Mouse (Mus musculus) thymus, postnatal 0 days (tissue): ENCODE measurements around the gene Upk3a. TPM values are rescaled to one million over a fixed set of nuclear protein-coding genes. Genes with fewer than 3 reads are reported as not detected.

Experiments
- DNase-seq: peaks from one replicate; pipeline ENCODE4 v3.0.0-alpha.2; 2015; ENCODE audit warnings: low spot score
- polyA plus RNA-seq: library from polyadenylated mRNA; unstranded; fragments of >200 nt; fragmentation: Nextera tagmentation; extraction: Ambion mirVana; gene quantifications from 2 replicates; pipeline ENCODE4 v1.2.1, GENCODE M21; 2015

The Upk3a gene
- polyA plus RNA-seq, 1 experiment from 2014 or later = 3.6 TPM

DNA sequence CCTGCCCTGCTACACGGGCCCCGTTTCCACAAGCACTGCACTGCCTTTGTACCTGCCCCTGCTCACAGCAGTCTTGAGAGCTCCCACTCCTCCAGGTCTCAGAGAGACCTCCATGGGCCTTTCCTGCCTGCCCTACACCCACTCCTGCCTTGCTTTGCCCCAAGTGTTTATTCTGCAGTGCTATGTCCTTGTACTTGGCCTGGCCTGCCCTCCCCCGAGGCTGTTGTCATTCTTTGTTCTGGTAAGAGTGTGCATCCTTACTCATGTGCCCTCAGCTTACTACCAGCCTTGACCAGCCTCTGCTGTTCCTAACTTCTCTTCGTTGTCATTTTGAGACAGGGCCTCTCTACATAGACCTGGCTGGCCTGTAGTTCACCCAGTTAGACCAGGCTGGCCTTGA, 30.9 kb downstream of the Upk3a start:
- DNase-seq = no peak

GRCm38 (mm10) chr15:85049758-85050157, 32.8 kb downstream of the Upk3a start:
- no peak for DNase-seq

GRCm38 (mm10) chr15:85054098-85054497, 37.2 kb downstream of the Upk3a start:
- no peak for DNase-seq

DNA sequence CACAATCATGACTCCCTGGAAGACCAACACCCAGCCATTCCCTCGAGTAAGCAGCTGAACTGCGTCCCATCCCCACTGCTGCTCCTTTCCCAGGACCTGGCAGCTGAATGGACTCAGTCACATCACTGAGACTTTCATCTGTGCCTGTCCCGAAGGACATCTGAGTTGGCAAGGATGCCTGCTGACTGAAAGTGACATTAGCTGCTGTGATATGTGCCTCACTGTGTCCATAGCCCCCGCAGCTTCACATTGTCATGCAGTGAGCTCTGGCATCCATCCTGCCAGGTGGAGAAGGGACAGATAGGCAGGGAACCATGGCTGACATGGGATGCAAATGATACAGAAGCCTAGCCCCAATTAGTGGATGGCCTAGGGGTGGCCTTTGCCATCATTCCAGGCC, 38.2 kb downstream of the Upk3a start:
- DNase-seq = no peak

GRCm38 (mm10) chr15:85063421-85063820, 46.5 kb downstream of the Upk3a start:
- no peak for DNase-seq

GRCm38 (mm10) chr15:85070561-85070960, 53.6 kb downstream of the Upk3a start:
- peak; percentile 62 for DNase-seq

Other genes with a start within 250 kb of the Upk3a start
- gene Phf21b, start 161.1 kb upstream of the Upk3a start, polyA plus RNA-seq = 0.08 and 0.17 TPM in 2 replicates
- 0.48 and 0.75 TPM in 2 replicates for gene Gm29666, start 97.1 kb upstream of the Upk3a start, polyA plus RNA-seq
- 37.0 and 38.1 TPM in 2 replicates for gene Nup50, start 93.7 kb upstream of the Upk3a start, polyA plus RNA-seq
- gene 5031439G07Rik, start 28.6 kb upstream of the Upk3a start, polyA plus RNA-seq = 4.1 and 6.2 TPM in 2 replicates
- 17.6 and 17.9 TPM in 2 replicates for gene Fam118a, start 11.8 kb downstream of the Upk3a start, polyA plus RNA-seq
- gene Smc1b, start 114.8 kb downstream of the Upk3a start, polyA plus RNA-seq = 0.26 and 0.33 TPM in 2 replicates
- 0.21 and 0.32 TPM in 2 replicates for gene Ribc2, start 114.9 kb downstream of the Upk3a start, polyA plus RNA-seq
- gene Fbln1, start 188.8 kb downstream of the Upk3a start, polyA plus RNA-seq = 24.3 and 28.5 TPM in 2 replicates